Mouse (Mus musculus): ENCODE measurements around the gene Grik4. TPM values are rescaled to one million over a fixed set of nuclear protein-coding genes. Genes with fewer than 3 reads are reported as not detected.
A peak's percentile ranks its signal among the peaks of the same experiment; 100 is the strongest.

Gene Grik4
- polyA plus RNA-seq, 1 experiment from 2014 or later, result 1.9 TPM

- Histone ChIP-seq H3K4me1 (ENCODE audit: control insufficient read depth, insufficient read depth, low read length) (peaks cover 12% of the 10 kb centered on the region), H3K27me3 (ENCODE audit: control insufficient read depth, insufficient read depth, low read length) (no peaks in the 10 kb centered on the region), H3K9me3 (ENCODE audit: control insufficient read depth, low read length) (no peaks in the 10 kb centered on the region), H3K36me3 (ENCODE audit: control insufficient read depth, insufficient read depth, low read length) (no peaks in the 10 kb centered on the region), H3K27ac (ENCODE audit: low read depth, low read length) (peak overlapping the region; percentile 78; the same call in 1 of the 2 replicates), H3K4me2 (replicated peaks; ENCODE audit: low read depth, low read length) (no peak overlapping the region), H3K4me3 (ENCODE audit: low read length) (no peak overlapping the region), H3K9ac (ENCODE audit: low read depth, low read length) (no peak overlapping the region)
- ATAC-seq (ENCODE audit: low FRiP score, low TSS enrichment), result no peak
- WGBS, result 61% methylated on average over 5 of the region's 5 CpGs
These were observed 242.6 kb downstream of the Grik4 start for GRCm38 (mm10) chr9:42701729-42702128.

DNA sequence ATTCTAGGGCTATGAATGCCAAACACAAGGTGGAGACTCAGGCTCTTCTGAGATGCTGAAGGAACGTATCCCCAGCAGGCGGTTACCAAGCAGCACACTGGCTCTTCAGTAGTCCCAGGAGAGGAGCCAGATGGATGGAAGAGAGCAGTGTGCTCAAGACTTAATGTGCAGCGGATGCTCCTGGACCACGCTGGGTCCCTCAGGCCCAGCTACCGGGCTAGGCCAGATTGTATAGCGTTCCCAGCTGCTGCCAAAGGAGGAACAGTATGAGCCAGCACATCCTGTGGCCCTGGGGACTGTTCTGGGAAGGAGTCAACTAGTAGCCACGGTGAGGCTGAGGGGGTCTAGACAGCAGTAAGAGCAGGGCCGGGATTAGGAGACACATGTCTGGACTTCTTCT, 251.3 kb downstream of the Grik4 start:
- no peak overlapping the region for H3K9ac ChIP-seq (ENCODE audit: low read depth, low read length)
- no peak overlapping the region for H3K27ac ChIP-seq (ENCODE audit: low read depth, low read length)
- 84% methylated on average over 8 of the region's 8 CpGs for WGBS
- H3K4me3 ChIP-seq (ENCODE audit: low read length), result no peak overlapping the region
- no peaks in the 10 kb centered on the region for H3K27me3 ChIP-seq (ENCODE audit: control insufficient read depth, insufficient read depth, low read length)
- ATAC-seq (ENCODE audit: low FRiP score, low TSS enrichment), result no peak
- H3K9me3 ChIP-seq (ENCODE audit: control insufficient read depth, low read length), result no peaks in the 10 kb centered on the region
- H3K4me2 ChIP-seq (replicated peaks; ENCODE audit: low read depth, low read length), result no peak overlapping the region
- H3K4me1 ChIP-seq (ENCODE audit: control insufficient read depth, insufficient read depth, low read length), result no peaks in the 10 kb centered on the region
- H3K36me3 ChIP-seq (ENCODE audit: control insufficient read depth, insufficient read depth, low read length), result no peaks in the 10 kb centered on the region

GRCm38 (mm10) chr9:42688143-42688542, 256.1 kb downstream of the Grik4 start:
- Histone ChIP-seq H3K4me3 (ENCODE audit: low read length) (no peak overlapping the region), H3K9me3 (ENCODE audit: control insufficient read depth, low read length) (no peaks in the 10 kb centered on the region), H3K4me1 (ENCODE audit: control insufficient read depth, insufficient read depth, low read length) (no peaks in the 10 kb centered on the region; the same call in 1 of the 2 replicates), H3K4me2 (replicated peaks; ENCODE audit: low read depth, low read length) (no peak overlapping the region), H3K27me3 (ENCODE audit: control insufficient read depth, insufficient read depth, low read length) (no peaks in the 10 kb centered on the region), H3K9ac (ENCODE audit: low read depth, low read length) (no peak overlapping the region), H3K36me3 (ENCODE audit: control insufficient read depth, insufficient read depth, low read length) (no peaks in the 10 kb centered on the region), H3K27ac (ENCODE audit: low read depth, low read length) (no peak overlapping the region)
- WGBS, result 37% methylated on average over 4 of the region's 4 CpGs
- 0 out of 2 replicates have a peak, but pooled peaks have one; percentile 30 for ATAC-seq (ENCODE audit: low FRiP score, low TSS enrichment)

DNA sequence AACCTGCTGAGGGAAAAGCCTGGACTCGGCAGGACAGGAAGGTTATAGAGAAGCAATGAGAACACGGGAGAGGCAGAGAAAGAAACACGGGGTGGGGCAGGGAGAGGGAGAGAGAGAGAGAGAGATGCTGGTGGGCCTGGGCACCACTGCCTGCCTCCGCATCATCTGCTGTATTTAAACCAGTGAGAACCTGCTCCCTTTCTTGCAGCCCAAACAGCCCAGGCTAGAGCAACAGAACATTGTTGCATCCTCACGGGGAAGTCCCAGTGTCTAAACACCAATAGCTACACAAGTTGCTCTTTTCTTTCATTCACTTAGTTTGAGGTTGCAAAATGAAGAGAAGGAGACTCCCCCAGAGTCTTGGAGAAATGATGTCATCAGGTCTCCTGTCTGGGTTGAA, 258.2 kb downstream of the Grik4 start:
- Histone ChIP-seq H3K4me1 (ENCODE audit: control insufficient read depth, insufficient read depth, low read length) (no peaks in the 10 kb centered on the region; the same call in 1 of the 2 replicates), H3K27ac (ENCODE audit: low read depth, low read length) (no peak overlapping the region), H3K9me3 (ENCODE audit: control insufficient read depth, low read length) (no peaks in the 10 kb centered on the region), H3K36me3 (ENCODE audit: control insufficient read depth, insufficient read depth, low read length) (no peaks in the 10 kb centered on the region), H3K4me2 (replicated peaks; ENCODE audit: low read depth, low read length) (no peak overlapping the region), H3K9ac (ENCODE audit: low read depth, low read length) (no peak overlapping the region), H3K4me3 (ENCODE audit: low read length) (no peak overlapping the region), H3K27me3 (ENCODE audit: control insufficient read depth, insufficient read depth, low read length) (no peaks in the 10 kb centered on the region)
- ATAC-seq (ENCODE audit: low FRiP score, low TSS enrichment), result no peak
- WGBS, result 88% methylated on average over 5 of the region's 5 CpGs

DNA sequence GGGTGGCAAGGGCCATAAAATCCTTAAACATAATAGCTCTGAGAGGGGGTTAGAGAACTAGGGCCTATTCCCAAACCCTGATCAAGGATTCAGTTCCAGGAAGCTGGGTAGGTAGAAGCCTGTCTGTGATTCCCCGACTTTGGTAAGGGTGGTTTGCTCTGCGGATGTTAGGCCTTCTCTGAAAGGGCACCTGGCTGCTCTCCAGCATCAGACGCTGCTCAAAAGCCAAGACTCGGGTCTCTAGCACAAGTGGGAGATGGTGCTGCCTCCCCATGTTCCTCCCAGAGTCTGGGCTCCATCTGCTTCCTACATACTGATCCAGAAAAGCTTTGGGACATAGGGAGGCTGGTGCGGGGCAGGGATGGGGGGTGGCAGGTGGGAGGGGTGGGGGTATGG, 270.3 kb downstream of the Grik4 start:
- no peaks in the 10 kb centered on the region for H3K9me3 ChIP-seq (ENCODE audit: control insufficient read depth, low read length)
- H3K9ac ChIP-seq (ENCODE audit: low read depth, low read length), result no peak overlapping the region
- 29% methylated on average over 5 of the region's 5 CpGs for WGBS
- no peak overlapping the region for H3K4me3 ChIP-seq (ENCODE audit: low read length)
- no peaks in the 10 kb centered on the region for H3K36me3 ChIP-seq (ENCODE audit: control insufficient read depth, insufficient read depth, low read length)
- H3K4me2 ChIP-seq (replicated peaks; ENCODE audit: low read depth, low read length), result no peak overlapping the region
- no peak for ATAC-seq (ENCODE audit: low FRiP score, low TSS enrichment)
- H3K27me3 ChIP-seq (ENCODE audit: control insufficient read depth, insufficient read depth, low read length), result no peaks in the 10 kb centered on the region
- peaks cover 27% of the 10 kb centered on the region for H3K4me1 ChIP-seq (ENCODE audit: control insufficient read depth, insufficient read depth, low read length)
- H3K27ac ChIP-seq (ENCODE audit: low read depth, low read length), result peak overlapping the region; percentile 92

- no peaks in the 10 kb centered on the region for H3K36me3 ChIP-seq (ENCODE audit: control insufficient read depth, insufficient read depth, low read length)
- H3K4me2 ChIP-seq (replicated peaks; ENCODE audit: low read depth, low read length), result 0 out of 2 replicates have a peak overlapping the region, but pooled peaks have one; percentile 2
- WGBS, result 10% methylated on average over 12 of the region's 12 CpGs
- H3K4me3 ChIP-seq (ENCODE audit: low read length), result no peak overlapping the region
- H3K27me3 ChIP-seq (ENCODE audit: control insufficient read depth, insufficient read depth, low read length), result no peaks in the 10 kb centered on the region
- H3K9ac ChIP-seq (ENCODE audit: low read depth, low read length), result peak overlapping the region; percentile 42
- peak overlapping the region; percentile 92 for H3K27ac ChIP-seq (ENCODE audit: low read depth, low read length)
- peak; percentile 84 for ATAC-seq (ENCODE audit: low FRiP score, low TSS enrichment)
- H3K4me1 ChIP-seq (ENCODE audit: control insufficient read depth, insufficient read depth, low read length), result peaks cover 27% of the 10 kb centered on the region
- no peaks in the 10 kb centered on the region for H3K9me3 ChIP-seq (ENCODE audit: control insufficient read depth, low read length)
These were observed 270.8 kb downstream of the Grik4 start for GRCm38 (mm10) chr9:42673385-42674016.

- Histone ChIP-seq H3K9ac (ENCODE audit: low read depth, low read length) (peak overlapping the region; percentile 42; the same call in 1 of the 2 replicates), H3K4me3 (ENCODE audit: low read length) (no peak overlapping the region), H3K4me1 (ENCODE audit: control insufficient read depth, insufficient read depth, low read length) (peaks cover 27% of the 10 kb centered on the region), H3K36me3 (ENCODE audit: control insufficient read depth, insufficient read depth, low read length) (no peaks in the 10 kb centered on the region), H3K9me3 (ENCODE audit: control insufficient read depth, low read length) (no peaks in the 10 kb centered on the region), H3K27ac (ENCODE audit: low read depth, low read length) (peak overlapping the region; percentile 92), H3K27me3 (ENCODE audit: control insufficient read depth, insufficient read depth, low read length) (no peaks in the 10 kb centered on the region), H3K4me2 (replicated peaks; ENCODE audit: low read depth, low read length) (no peak overlapping the region)
- 26% methylated on average over 8 of the region's 8 CpGs for WGBS
- ATAC-seq (ENCODE audit: low FRiP score, low TSS enrichment), result peak; percentile 61; the same call in 1 of the 2 replicates
These were observed 271.3 kb downstream of the Grik4 start for GRCm38 (mm10) chr9:42672982-42673381.

DNA sequence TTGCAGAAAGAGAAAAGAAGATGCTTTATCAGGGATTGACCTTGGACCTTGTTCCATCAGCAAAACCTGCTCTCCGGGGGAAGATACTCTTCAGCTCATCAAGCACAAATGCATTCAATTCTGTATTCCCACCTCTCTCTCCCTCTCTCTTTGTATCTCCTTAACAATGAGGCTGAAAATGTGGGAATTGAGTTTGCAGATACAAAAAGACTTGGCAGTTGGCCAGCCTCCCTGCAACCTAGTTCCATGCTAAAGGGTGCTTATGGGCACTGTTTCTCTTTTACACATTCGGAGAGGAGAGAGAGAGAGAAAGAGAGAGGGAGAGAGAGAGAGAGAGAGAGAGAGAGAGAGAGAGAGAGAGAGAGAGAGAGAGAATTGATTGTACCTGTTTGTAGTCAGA, 273.7 kb downstream of the Grik4 start:
- Histone ChIP-seq H3K9ac (ENCODE audit: low read depth, low read length) (no peak overlapping the region), H3K9me3 (ENCODE audit: control insufficient read depth, low read length) (no peaks in the 10 kb centered on the region), H3K4me1 (ENCODE audit: control insufficient read depth, insufficient read depth, low read length) (peaks cover 27% of the 10 kb centered on the region), H3K4me3 (ENCODE audit: low read length) (no peak overlapping the region), H3K36me3 (ENCODE audit: control insufficient read depth, insufficient read depth, low read length) (no peaks in the 10 kb centered on the region), H3K27me3 (ENCODE audit: control insufficient read depth, insufficient read depth, low read length) (no peaks in the 10 kb centered on the region), H3K27ac (ENCODE audit: low read depth, low read length) (no peak overlapping the region), H3K4me2 (replicated peaks; ENCODE audit: low read depth, low read length) (no peak overlapping the region)
- WGBS, result 70% methylated on average over 2 of the region's 2 CpGs
- no peak for ATAC-seq (ENCODE audit: low FRiP score, low TSS enrichment)

GRCm38 (mm10) chr9:42661481-42661880, 282.8 kb downstream of the Grik4 start:
- Histone ChIP-seq H3K4me3 (ENCODE audit: low read length) (no peak overlapping the region), H3K27me3 (ENCODE audit: control insufficient read depth, insufficient read depth, low read length) (no peaks in the 10 kb centered on the region), H3K4me2 (replicated peaks; ENCODE audit: low read depth, low read length) (no peak overlapping the region), H3K4me1 (ENCODE audit: control insufficient read depth, insufficient read depth, low read length) (no peaks in the 10 kb centered on the region), H3K9ac (ENCODE audit: low read depth, low read length) (no peak overlapping the region), H3K36me3 (ENCODE audit: control insufficient read depth, insufficient read depth, low read length) (no peaks in the 10 kb centered on the region), H3K9me3 (ENCODE audit: control insufficient read depth, low read length) (no peaks in the 10 kb centered on the region; the same call in 1 of the 2 replicates), H3K27ac (ENCODE audit: low read depth, low read length) (no peak overlapping the region)
- WGBS, result 68% methylated on average over 1 of the region's 1 CpGs
- ATAC-seq (ENCODE audit: low FRiP score, low TSS enrichment), result no peak

Data from kidney, embryonic 14.5 days (tissue).